Mouse (Mus musculus): ENCODE results near the gene Galk1. TPM values are rescaled to one million over a fixed set of nuclear protein-coding genes. Genes with fewer than 3 reads are reported as not detected.

Gene Galk1
- polyA plus RNA-seq (2016; fragmentation: Nextera tagmentation; extraction: Ambion mirVana): 161 and 210 TPM in 2 replicates

DNA sequence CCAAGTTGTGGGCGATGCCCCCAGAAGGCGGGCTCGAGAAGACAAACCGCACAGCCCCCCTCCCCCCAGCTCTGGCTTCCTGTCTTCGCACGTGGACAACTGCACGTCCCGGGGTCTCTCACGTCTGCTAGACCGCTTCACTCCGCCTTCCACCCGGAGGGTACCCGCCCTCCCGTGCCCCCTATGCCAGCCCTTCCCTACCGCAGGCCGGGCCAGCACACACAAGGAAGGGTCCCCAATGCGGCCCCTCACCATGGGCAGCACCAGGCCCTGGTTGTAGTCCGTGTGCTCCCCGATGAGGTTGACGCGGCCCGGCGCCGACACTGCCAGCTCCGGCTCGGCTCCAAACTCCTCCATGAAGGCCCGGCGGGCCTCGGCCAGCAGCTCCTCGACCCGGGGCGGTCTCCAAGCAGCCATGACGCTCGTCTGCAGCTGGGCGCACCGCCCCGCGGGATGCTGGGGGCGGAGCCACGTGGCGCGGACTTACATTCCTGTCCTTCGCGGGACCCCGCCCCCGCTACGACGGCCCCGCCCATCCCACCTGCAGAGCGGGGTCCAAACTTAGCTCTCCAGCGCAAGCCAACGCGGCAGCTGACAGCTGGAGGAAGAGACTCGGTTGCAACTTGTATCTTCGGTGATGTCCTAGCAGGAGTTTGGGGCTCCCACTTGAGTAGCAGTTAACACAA, at the start of gene Galk1:
Gene Galk1, minus strand, starts transcription at position 458 of the 686 bp plus-strand sequence.
- H3K9me3 ChIP-seq (replicated peaks): no peaks in the 10 kb centered on the region
- peak; percentile 89 for DNase-seq (ENCODE audit: low spot score)
- H3K27me3 ChIP-seq (ENCODE audit: low read depth, poor library complexity, severe bottlenecking): peaks cover 7% of the 10 kb centered on the region
- peak within 1 kb of the TSS; percentile 69 for H3K4me3 ChIP-seq
- under 1% methylated on average over 55 of the region's 55 CpGs for WGBS
- H3K27ac ChIP-seq (replicated peaks): peak within 1 kb of the TSS; percentile 88
- H3K4me1 ChIP-seq: peaks cover 43% of the 10 kb centered on the region
- peaks cover 34% of the 10 kb centered on the region for H3K36me3 ChIP-seq

- Histone ChIP-seq H3K4me1 (peaks cover 22% of the 10 kb centered on the region), H3K9me3 (replicated peaks) (no peaks in the 10 kb centered on the region), H3K4me3 (no peak overlapping the region), H3K27ac (replicated peaks) (0 out of 2 replicates have a peak overlapping the region, but pooled peaks have one; percentile 47), H3K36me3 (peaks cover 59% of the 10 kb centered on the region), H3K27me3 (ENCODE audit: low read depth, poor library complexity, severe bottlenecking) (no peaks in the 10 kb centered on the region)
- no peak for DNase-seq (ENCODE audit: low spot score)
- 88% methylated on average over 13 of the region's 13 CpGs for WGBS
Measured at GRCm38 (mm10) chr11:116061641-116062415, 49.3 kb upstream of the Galk1 start.

- H3K27me3 ChIP-seq (ENCODE audit: low read depth, poor library complexity, severe bottlenecking): no peaks in the 10 kb centered on the region
- H3K36me3 ChIP-seq: peaks cover 71% of the 10 kb centered on the region
- peaks cover 20% of the 10 kb centered on the region for H3K4me1 ChIP-seq
- H3K9me3 ChIP-seq (replicated peaks): no peaks in the 10 kb centered on the region
- 92% methylated on average over 9 of the region's 9 CpGs for WGBS
- no peak for DNase-seq (ENCODE audit: low spot score)
- H3K27ac ChIP-seq (replicated peaks): no peak overlapping the region
- H3K4me3 ChIP-seq: no peak overlapping the region
Measured at GRCm38 (mm10) chr11:116060596-116060995, 48.1 kb upstream of the Galk1 start.

GRCm38 (mm10) chr11:116059691-116060025, 47.1 kb upstream of the Galk1 start:
- no peak overlapping the region for H3K27ac ChIP-seq (replicated peaks)
- DNase-seq (ENCODE audit: low spot score): no peak
- no peak overlapping the region for H3K4me3 ChIP-seq
- no peaks in the 10 kb centered on the region for H3K27me3 ChIP-seq (ENCODE audit: low read depth, poor library complexity, severe bottlenecking)
- WGBS: 97% methylated on average over 11 of the region's 11 CpGs
- no peaks in the 10 kb centered on the region for H3K9me3 ChIP-seq (replicated peaks)
- peaks cover 80% of the 10 kb centered on the region for H3K36me3 ChIP-seq
- H3K4me1 ChIP-seq: peaks cover 18% of the 10 kb centered on the region

- Histone ChIP-seq H3K4me1 (peaks cover 12% of the 10 kb centered on the region), H3K4me3 (no peak overlapping the region), H3K27ac (replicated peaks) (no peak overlapping the region; the same call in 1 of the 2 replicates), H3K36me3 (peaks cover 86% of the 10 kb centered on the region), H3K9me3 (replicated peaks) (no peaks in the 10 kb centered on the region), H3K27me3 (ENCODE audit: low read depth, poor library complexity, severe bottlenecking) (no peaks in the 10 kb centered on the region)
- 94% methylated on average over 17 of the region's 17 CpGs for WGBS
- no peak for DNase-seq (ENCODE audit: low spot score)
Measured at GRCm38 (mm10) chr11:116058868-116059690, 46.6 kb upstream of the Galk1 start.

- no peak for DNase-seq (ENCODE audit: low spot score)
- 94% methylated on average over 12 of the region's 12 CpGs for WGBS
- Histone ChIP-seq H3K9me3 (replicated peaks) (no peaks in the 10 kb centered on the region), H3K27me3 (ENCODE audit: low read depth, poor library complexity, severe bottlenecking) (no peaks in the 10 kb centered on the region), H3K27ac (replicated peaks) (no peak overlapping the region), H3K4me3 (no peak overlapping the region), H3K36me3 (peaks cover 96% of the 10 kb centered on the region), H3K4me1 (peaks cover 12% of the 10 kb centered on the region)
Measured at GRCm38 (mm10) chr11:116058022-116058614, 45.6 kb upstream of the Galk1 start.

- DNase-seq (ENCODE audit: low spot score): no peak
- H3K4me3 ChIP-seq: no peak overlapping the region
- no peak overlapping the region for H3K27ac ChIP-seq (replicated peaks)
- peaks cover 9% of the 10 kb centered on the region for H3K4me1 ChIP-seq
- WGBS: 89% methylated on average over 4 of the region's 4 CpGs
- no peaks in the 10 kb centered on the region for H3K9me3 ChIP-seq (replicated peaks)
- no peaks in the 10 kb centered on the region for H3K27me3 ChIP-seq (ENCODE audit: low read depth, poor library complexity, severe bottlenecking)
- peaks cover 100% of the 10 kb centered on the region for H3K36me3 ChIP-seq
Measured at GRCm38 (mm10) chr11:116057237-116057881, 44.8 kb upstream of the Galk1 start.

DNA sequence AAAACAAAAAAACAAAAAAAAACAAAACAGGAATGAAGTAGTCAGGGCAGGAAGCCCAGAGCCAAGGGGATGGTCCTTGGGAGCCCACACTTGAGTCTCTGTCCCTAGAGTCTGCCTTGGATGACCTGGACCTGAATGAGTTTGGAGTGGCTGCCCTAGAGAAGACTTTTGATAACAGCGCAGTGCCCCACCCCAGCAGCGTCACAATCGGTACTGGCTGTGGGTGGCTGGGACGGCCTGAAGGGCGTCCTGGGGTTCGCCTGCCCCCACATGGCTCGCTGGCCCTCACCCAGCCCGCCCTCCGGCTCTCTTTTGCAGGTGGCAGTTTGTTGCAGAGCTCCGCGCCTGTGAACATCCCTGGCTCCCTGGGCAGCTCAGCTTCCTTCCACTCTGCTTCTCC, 43.4 kb upstream of the Galk1 start:
- Histone ChIP-seq H3K27me3 (ENCODE audit: low read depth, poor library complexity, severe bottlenecking) (no peaks in the 10 kb centered on the region), H3K36me3 (peaks cover 100% of the 10 kb centered on the region), H3K9me3 (replicated peaks) (no peaks in the 10 kb centered on the region), H3K4me1 (no peaks in the 10 kb centered on the region), H3K4me3 (no peak overlapping the region), H3K27ac (replicated peaks) (no peak overlapping the region)
- 91% methylated on average over 11 of the region's 11 CpGs for WGBS
- no peak for DNase-seq (ENCODE audit: low spot score)

- Histone ChIP-seq H3K27me3 (ENCODE audit: low read depth, poor library complexity, severe bottlenecking) (no peaks in the 10 kb centered on the region), H3K36me3 (peaks cover 100% of the 10 kb centered on the region), H3K9me3 (replicated peaks) (no peaks in the 10 kb centered on the region), H3K4me1 (no peaks in the 10 kb centered on the region), H3K4me3 (no peak overlapping the region), H3K27ac (replicated peaks) (no peak overlapping the region)
- DNase-seq (ENCODE audit: low spot score): no peak
- WGBS: 94% methylated on average over 9 of the region's 9 CpGs
Measured at GRCm38 (mm10) chr11:116053510-116054229, 41.2 kb upstream of the Galk1 start.

GRCm38 (mm10) chr11:116050196-116050595, 37.7 kb upstream of the Galk1 start:
- DNase-seq (ENCODE audit: low spot score): no peak
- Histone ChIP-seq H3K9me3 (replicated peaks) (no peaks in the 10 kb centered on the region), H3K4me1 (no peaks in the 10 kb centered on the region), H3K27me3 (ENCODE audit: low read depth, poor library complexity, severe bottlenecking) (no peaks in the 10 kb centered on the region), H3K36me3 (peaks cover 100% of the 10 kb centered on the region), H3K27ac (replicated peaks) (no peak overlapping the region), H3K4me3 (no peak overlapping the region)
- 89% methylated on average over 4 of the region's 4 CpGs for WGBS

GRCm38 (mm10) chr11:116049610-116050009, 37.1 kb upstream of the Galk1 start:
- no peaks in the 10 kb centered on the region for H3K9me3 ChIP-seq (replicated peaks)
- H3K4me1 ChIP-seq: no peaks in the 10 kb centered on the region
- H3K4me3 ChIP-seq: no peak overlapping the region
- H3K36me3 ChIP-seq: peaks cover 100% of the 10 kb centered on the region
- WGBS: 89% methylated on average over 2 of the region's 2 CpGs
- H3K27ac ChIP-seq (replicated peaks): no peak overlapping the region
- H3K27me3 ChIP-seq (ENCODE audit: low read depth, poor library complexity, severe bottlenecking): no peaks in the 10 kb centered on the region
- no peak for DNase-seq (ENCODE audit: low spot score)
